Mouse (Mus musculus) kidney, embryonic 16.5 days (tissue): ENCODE measurements around the gene Selenok. TPM values are rescaled to one million over a fixed set of nuclear protein-coding genes. Genes with fewer than 3 reads are reported as not detected.

ENCODE experiments used
- ATAC-seq: fragments of 200-750 bp; cut with Nextera tagmentation; 2 replicates; pipeline ENCODE4 v1.8.0; 2017; ENCODE audit warnings: moderate TSS enrichment; ENCODE audit not compliant: low FRiP score, low TSS enrichment
- H3K27ac ChIP-seq: fragments of 300-500 bp; sonication (generic); 2 replicates; pipeline ENCODE4 v1.5.1; 2014; ENCODE audit warnings: low read length
- H3K27me3 ChIP-seq: fragments of 300-500 bp; sonication (generic); 2 replicates; pipeline ENCODE4 v1.6.1; 2014; ENCODE audit warnings: low read length, control low read depth, mixed read lengths; ENCODE audit not compliant: insufficient read depth
- H3K36me3 ChIP-seq: fragments of 300-500 bp; sonication (generic); 2 replicates; pipeline ENCODE4 v1.6.1; 2014; ENCODE audit warnings: low read length, control low read depth, mixed read lengths; ENCODE audit not compliant: insufficient read depth
- H3K4me1 ChIP-seq: fragments of 300-500 bp; sonication (generic); 2 replicates; pipeline ENCODE4 v1.6.1; 2014; ENCODE audit warnings: low read length, control low read depth, mixed read lengths; ENCODE audit not compliant: insufficient read depth
- H3K4me2 ChIP-seq: fragments of 300-500 bp; sonication (generic); replicated peaks from 2 replicates; pipeline ENCODE4 v1.6.1; 2014; ENCODE audit warnings: low read depth, low read length
- H3K4me3 ChIP-seq: fragments of 300-500 bp; sonication (generic); 2 replicates; pipeline ENCODE4 v1.5.1; 2014; ENCODE audit warnings: mild to moderate bottlenecking, low read length
- H3K9ac ChIP-seq: fragments of 300-500 bp; sonication (generic); replicated peaks from 2 replicates; pipeline ENCODE4 v1.6.1; 2014; ENCODE audit warnings: low read length
- H3K9me3 ChIP-seq: fragments of 300-500 bp; sonication (generic); 2 replicates; pipeline ENCODE4 v1.6.1; 2016; ENCODE audit warnings: low read length, control low read depth
- WGBS: fragments of 180-500 bp; shearing (Covaris S2); extraction: QIAGEN DNeasy Blood & Tissue Kit; methylation state at CpG from one replicate; pipeline ENCODE4 v1.1.7; 2014; 5-methylcytosine and 5-hydroxymethylcytosine counted together
- polyA plus RNA-seq: library from polyadenylated mRNA; unstranded; fragments of >200 nt; fragmentation: Nextera tagmentation; extraction: Ambion mirVana; gene quantifications from 2 replicates; pipeline ENCODE4 v1.2.1, GENCODE M21; 2015

The Selenok gene
- polyA plus RNA-seq, 1 experiment from 2014 or later = 260 TPM

- H3K4me2 ChIP-seq = no peak overlapping the region
- H3K36me3 ChIP-seq = peaks cover 87% of the 10 kb centered on the region
- no peak overlapping the region for H3K4me3 ChIP-seq
- H3K4me1 ChIP-seq = no peaks in the 10 kb centered on the region
- no peak overlapping the region for H3K27ac ChIP-seq
- H3K9ac ChIP-seq = no peak overlapping the region
- H3K27me3 ChIP-seq = no peaks in the 10 kb centered on the region
- no peaks in the 10 kb centered on the region for H3K9me3 ChIP-seq
- no peak for ATAC-seq
- WGBS = 91% methylated on average over 9 of the region's 9 CpGs
Measured at GRCm38 (mm10) chr14:29987739-29988138, 19.6 kb downstream of the Selenok start.

- Histone ChIP-seq H3K4me2 (no peak overlapping the region), H3K4me1 (no peaks in the 10 kb centered on the region), H3K27me3 (no peaks in the 10 kb centered on the region), H3K9me3 (no peaks in the 10 kb centered on the region), H3K4me3 (no peak overlapping the region), H3K36me3 (peaks cover 87% of the 10 kb centered on the region), H3K9ac (no peak overlapping the region), H3K27ac (no peak overlapping the region)
- no peak for ATAC-seq
- WGBS = 94% methylated on average over 4 of the region's 4 CpGs
Measured at GRCm38 (mm10) chr14:29988337-29988736, 20.2 kb downstream of the Selenok start.

- Histone ChIP-seq H3K9me3 (no peaks in the 10 kb centered on the region), H3K9ac (no peak overlapping the region), H3K4me3 (no peak overlapping the region), H3K4me1 (no peaks in the 10 kb centered on the region), H3K4me2 (no peak overlapping the region), H3K27me3 (no peaks in the 10 kb centered on the region), H3K27ac (no peak overlapping the region), H3K36me3 (peaks cover 58% of the 10 kb centered on the region)
- ATAC-seq = no peak
- 81% methylated on average over 4 of the region's 4 CpGs for WGBS
Measured at GRCm38 (mm10) chr14:29994976-29995375, 26.9 kb downstream of the Selenok start.

DNA sequence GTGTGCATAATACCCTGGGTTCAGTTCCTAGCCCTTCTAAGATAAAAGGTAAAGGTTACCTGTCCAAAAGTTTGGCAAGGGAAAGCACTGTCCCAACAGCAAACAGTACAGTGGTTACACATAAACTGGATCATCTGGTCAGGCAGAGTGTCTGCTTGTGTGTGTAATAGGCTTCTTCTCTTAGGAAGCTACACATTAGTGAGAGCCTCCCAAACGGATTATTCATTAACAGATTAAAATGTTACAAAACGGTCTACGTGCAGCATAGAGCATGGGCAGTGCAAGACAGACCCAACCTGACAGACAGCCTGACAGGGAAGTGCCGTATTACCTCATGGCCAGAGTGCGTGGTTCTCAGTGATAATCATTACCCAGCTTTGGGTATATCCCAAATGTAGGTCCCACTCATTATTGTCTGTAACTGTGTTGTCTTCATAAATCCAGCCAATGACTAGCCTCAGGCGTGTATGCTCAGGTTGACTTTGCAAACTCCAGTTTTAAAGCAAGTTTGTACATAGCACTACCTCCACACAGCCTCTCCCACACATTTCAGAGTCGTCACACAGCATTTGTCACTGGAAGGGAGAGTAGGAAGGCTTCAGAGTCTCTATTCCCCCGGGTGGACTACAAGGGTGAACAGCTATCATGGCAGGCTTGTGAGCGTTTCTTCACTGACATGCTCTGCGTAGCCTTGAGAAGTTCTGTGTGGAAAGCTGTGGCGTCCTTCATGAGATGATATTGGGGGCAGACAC is 28.1 kb downstream of the Selenok start:
- peaks cover 46% of the 10 kb centered on the region for H3K36me3 ChIP-seq
- H3K9me3 ChIP-seq = no peaks in the 10 kb centered on the region
- no peak overlapping the region for H3K4me3 ChIP-seq
- 75% methylated on average over 11 of the region's 11 CpGs for WGBS
- H3K27me3 ChIP-seq = no peaks in the 10 kb centered on the region
- peak overlapping the region; percentile 35 for H3K27ac ChIP-seq
- ATAC-seq = peak; percentile 93
- no peaks in the 10 kb centered on the region for H3K4me1 ChIP-seq
- H3K4me2 ChIP-seq = no peak overlapping the region
- H3K9ac ChIP-seq = no peak overlapping the region

- Histone ChIP-seq H3K9ac (no peak overlapping the region), H3K4me2 (no peak overlapping the region), H3K27ac (no peak overlapping the region), H3K36me3 (peaks cover 41% of the 10 kb centered on the region), H3K27me3 (no peaks in the 10 kb centered on the region), H3K4me1 (no peaks in the 10 kb centered on the region), H3K4me3 (no peak overlapping the region), H3K9me3 (no peaks in the 10 kb centered on the region)
- no peak for ATAC-seq
Measured at GRCm38 (mm10) chr14:29997345-29997744, 29.2 kb downstream of the Selenok start.

GRCm38 (mm10) chr14:29998747-29999474 is 30.8 kb downstream of the Selenok start:
- Histone ChIP-seq H3K27ac (no peak overlapping the region), H3K36me3 (peaks cover 27% of the 10 kb centered on the region), H3K4me2 (no peak overlapping the region), H3K27me3 (no peaks in the 10 kb centered on the region), H3K9ac (no peak overlapping the region), H3K4me1 (no peaks in the 10 kb centered on the region), H3K9me3 (no peaks in the 10 kb centered on the region), H3K4me3 (no peak overlapping the region)
- no peak for ATAC-seq
- 86% methylated on average over 13 of the region's 13 CpGs for WGBS

DNA sequence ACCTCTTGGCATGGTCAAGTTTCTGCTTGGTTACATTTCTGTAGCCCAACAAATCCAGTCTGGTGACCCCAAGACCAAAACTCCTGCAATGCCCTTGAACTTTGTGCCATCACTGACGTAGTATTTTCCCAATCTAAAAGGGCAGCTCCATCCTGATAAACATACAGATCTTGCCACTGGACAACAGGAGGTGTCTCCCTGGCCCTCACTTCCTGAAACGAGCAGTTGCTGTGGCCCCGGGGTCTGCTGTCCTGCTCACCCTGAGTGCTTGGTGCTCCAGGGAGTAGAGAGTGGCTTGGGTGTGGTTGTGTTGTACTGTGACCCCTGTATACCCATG is 31.3 kb downstream of the Selenok start:
- no peak for ATAC-seq
- Histone ChIP-seq H3K27me3 (no peaks in the 10 kb centered on the region), H3K9me3 (no peaks in the 10 kb centered on the region), H3K4me1 (no peaks in the 10 kb centered on the region), H3K27ac (no peak overlapping the region), H3K9ac (no peak overlapping the region), H3K4me2 (no peak overlapping the region), H3K36me3 (peaks cover 23% of the 10 kb centered on the region), H3K4me3 (no peak overlapping the region)
- 84% methylated on average over 3 of the region's 3 CpGs for WGBS

DNA sequence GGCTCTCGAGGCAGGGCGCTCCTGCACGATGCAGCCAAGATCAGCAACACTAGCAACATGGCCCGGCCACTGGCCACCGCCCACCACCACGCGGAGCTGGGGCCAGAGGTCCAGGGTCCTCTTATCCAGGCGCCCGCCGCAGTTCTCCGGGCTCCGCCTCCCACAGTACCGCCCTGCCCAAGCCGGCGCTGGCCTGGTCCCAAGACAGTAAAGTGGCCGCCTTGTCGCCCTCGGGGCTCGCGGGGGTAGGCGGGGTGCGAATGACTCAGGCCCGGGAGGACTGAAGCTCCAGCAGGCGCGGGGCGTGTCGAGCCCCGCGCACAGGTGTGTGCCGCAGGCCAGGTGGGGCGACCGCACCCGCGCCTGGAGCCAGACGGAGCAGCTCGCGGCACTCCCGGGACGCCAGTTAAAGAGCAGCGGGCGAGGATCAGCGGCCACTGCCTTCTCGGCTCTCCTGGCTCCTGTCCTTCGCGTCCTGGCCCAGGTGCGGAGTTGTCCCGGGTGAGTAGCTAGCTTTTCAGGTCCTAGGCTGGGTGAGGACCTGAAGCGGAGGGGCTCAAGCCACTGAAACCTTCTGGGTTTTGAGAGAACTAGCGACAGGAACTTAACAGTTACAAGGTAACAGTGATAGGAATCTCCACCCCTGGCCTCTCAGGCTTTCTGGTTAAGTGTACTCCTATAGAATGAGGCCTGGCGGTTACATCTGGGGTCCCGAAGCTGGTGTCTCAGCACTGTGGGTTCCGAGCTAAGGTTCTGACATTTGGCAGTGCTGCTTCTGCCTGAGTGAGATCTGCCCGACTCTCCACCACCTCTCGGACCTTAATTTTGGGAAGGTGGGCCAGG is 40.8 kb downstream of the Selenok start, which contains the start of the genes Il17rb and Chdh:
TSS of gene Il17rb (minus strand) at position 164 of the 843 bp plus-strand sequence.
TSS of gene Chdh (plus strand) at position 291 of the 843 bp plus-strand sequence.
- Histone ChIP-seq H3K9ac (peak within 1 kb of the TSS; percentile 66), H3K4me3 (peak within 1 kb of the TSS; percentile 50), H3K36me3 (no peaks in the 10 kb centered on the region), H3K9me3 (no peaks in the 10 kb centered on the region), H3K4me2 (peak within 1 kb of the TSS; percentile 85), H3K27me3 (0 out of 2 replicates have a peak, but pooled peaks cover 3% of the 10 kb centered on the region), H3K4me1 (peaks cover 8% of the 10 kb centered on the region; the same call in 1 of the 2 replicates), H3K27ac (peak within 1 kb of the TSS; percentile 84)
- WGBS = 8% methylated on average over 51 of the region's 54 CpGs
- ATAC-seq = peak; percentile 73

DNA sequence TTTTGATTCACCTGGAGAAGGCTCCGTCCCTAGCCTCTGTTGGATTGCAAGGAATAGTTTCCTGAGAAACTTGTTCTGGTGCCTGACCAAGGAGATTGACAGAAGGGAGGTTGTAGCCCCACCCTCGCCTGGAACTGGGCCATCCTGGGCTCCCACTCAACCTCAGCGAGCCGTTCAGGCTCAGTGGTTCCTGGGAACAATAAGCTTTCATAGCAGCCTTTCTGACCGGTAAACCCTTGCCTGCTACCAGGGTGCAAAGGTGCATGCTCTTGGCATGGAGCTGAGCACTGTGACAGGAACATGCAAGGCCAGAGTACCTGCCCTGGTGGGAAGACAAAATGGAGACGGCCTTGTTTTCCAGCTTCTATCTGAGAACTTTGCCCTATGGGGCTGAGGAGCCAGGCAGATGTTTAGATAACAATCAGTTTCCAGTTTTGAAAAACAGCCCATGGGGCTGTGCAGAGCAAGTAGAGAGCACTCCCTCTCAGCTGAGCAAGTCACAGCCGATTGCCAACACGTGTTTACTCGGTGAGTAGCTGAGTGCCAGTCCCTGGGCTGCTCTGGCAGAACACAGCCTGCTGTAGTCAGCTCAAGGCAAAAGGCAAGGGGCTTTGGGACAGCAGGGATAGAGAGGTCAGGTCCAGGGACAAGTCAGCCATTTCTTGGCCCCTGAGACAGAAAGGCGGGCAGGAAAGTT is 41.9 kb downstream of the Selenok start:
- 0 out of 2 replicates have a peak, but pooled peaks cover 3% of the 10 kb centered on the region for H3K27me3 ChIP-seq
- H3K27ac ChIP-seq = peak overlapping the region; percentile 84
- H3K4me1 ChIP-seq = peaks cover 8% of the 10 kb centered on the region; the same call in 1 of the 2 replicates
- no peak overlapping the region for H3K9ac ChIP-seq
- 60% methylated on average over 10 of the region's 10 CpGs for WGBS
- H3K36me3 ChIP-seq = no peaks in the 10 kb centered on the region
- no peaks in the 10 kb centered on the region for H3K9me3 ChIP-seq
- no peak overlapping the region for H3K4me3 ChIP-seq
- 0 out of 2 replicates have a peak overlapping the region, but pooled peaks have one; percentile 6 for H3K4me2 ChIP-seq
- peak; percentile 70 for ATAC-seq
